Mouse (Mus musculus): ENCODE data around the gene Cacna2d2.

Gene Cacna2d2

GRCm38 (mm10) chr9:107400666-107401285 lies 1.4 kb downstream of the Cacna2d2 start:
- DNase-seq (ENCODE audit: low spot score in 2 of 2), result no peak

GRCm38 (mm10) chr9:107403116-107403515 lies 3.7 kb downstream of the Cacna2d2 start:
- no peak for DNase-seq (ENCODE audit: low spot score in 2 of 2)

- DNase-seq (ENCODE audit: low spot score in 2 of 2), result no peak
These were observed 10.0 kb downstream of the Cacna2d2 start for GRCm38 (mm10) chr9:107409449-107409848.

- DNase-seq (ENCODE audit: low spot score in 2 of 2), result no peak
These were observed 17.7 kb downstream of the Cacna2d2 start for GRCm38 (mm10) chr9:107417106-107417505.

GRCm38 (mm10) chr9:107419491-107420244 lies 20.3 kb downstream of the Cacna2d2 start:
- no peak for DNase-seq (ENCODE audit: low spot score in 2 of 2)

- DNase-seq (ENCODE audit: low spot score in 2 of 2), result no peak
These were observed 21.5 kb downstream of the Cacna2d2 start for GRCm38 (mm10) chr9:107420898-107421297.

GRCm38 (mm10) chr9:107422878-107423277 lies 23.5 kb downstream of the Cacna2d2 start:
- DNase-seq (ENCODE audit: low spot score in 2 of 2), result no peak

- no peak for DNase-seq (ENCODE audit: low spot score in 2 of 2)
These were observed 25.2 kb downstream of the Cacna2d2 start for GRCm38 (mm10) chr9:107424485-107425175.

GRCm38 (mm10) chr9:107427876-107428275 lies 28.5 kb downstream of the Cacna2d2 start:
- DNase-seq (ENCODE audit: low spot score in 2 of 2), result no peak

GRCm38 (mm10) chr9:107428451-107429186 lies 29.2 kb downstream of the Cacna2d2 start:
- DNase-seq (ENCODE audit: low spot score in 2 of 2), result no peak

- no peak for DNase-seq (ENCODE audit: low spot score in 2 of 2)
These were observed 31.0 kb downstream of the Cacna2d2 start for GRCm38 (mm10) chr9:107430445-107430844.

GRCm38 (mm10) chr9:107432546-107432945 lies 33.1 kb downstream of the Cacna2d2 start:
- no peak for DNase-seq (ENCODE audit: low spot score in 2 of 2)

- no peak for DNase-seq (ENCODE audit: low spot score in 2 of 2)
These were observed 35.4 kb downstream of the Cacna2d2 start for GRCm38 (mm10) chr9:107434851-107435250.

GRCm38 (mm10) chr9:107435285-107435684 lies 35.9 kb downstream of the Cacna2d2 start:
- DNase-seq (ENCODE audit: low spot score in 2 of 2), result no peak

GRCm38 (mm10) chr9:107442891-107443290 lies 43.5 kb downstream of the Cacna2d2 start:
- DNase-seq (ENCODE audit: low spot score in 2 of 2), result no peak

GRCm38 (mm10) chr9:107443324-107443723 lies 43.9 kb downstream of the Cacna2d2 start:
- no peak for DNase-seq (ENCODE audit: low spot score in 2 of 2)

- no peak for DNase-seq (ENCODE audit: low spot score in 2 of 2)
These were observed 45.6 kb downstream of the Cacna2d2 start for GRCm38 (mm10) chr9:107445011-107445471.

- DNase-seq (ENCODE audit: low spot score in 2 of 2), result no peak
These were observed 49.5 kb downstream of the Cacna2d2 start for GRCm38 (mm10) chr9:107448805-107449517.

GRCm38 (mm10) chr9:107451400-107451799 lies 52.0 kb downstream of the Cacna2d2 start:
- no peak for DNase-seq (ENCODE audit: low spot score in 2 of 2)

- no peak for DNase-seq (ENCODE audit: low spot score in 2 of 2)
These were observed 52.6 kb downstream of the Cacna2d2 start for GRCm38 (mm10) chr9:107451891-107452521.

GRCm38 (mm10) chr9:107452552-107452951 lies 53.1 kb downstream of the Cacna2d2 start:
- DNase-seq (ENCODE audit: low spot score in 2 of 2), result no peak

Measured in frontal cortex, postnatal 14 days (tissue).